Mouse (Mus musculus) cortical plate, adult 2 months (tissue): ENCODE measurements around the gene Tmem211.

Experiments used
- CTCF ChIP-seq: fragments of 200-500 bp; IDR thresholded peaks from 2 replicates; pipeline ENCODE4 v1.5.1; 2011; ENCODE audit warnings: mild to moderate bottlenecking, control low read depth, low read length; ENCODE audit not compliant: insufficient read depth; ENCODE audit errors: extremely low read depth
- POLR2A ChIP-seq: fragments of 200-500 bp; IDR thresholded peaks from 2 replicates; pipeline ENCODE4 v1.6.1; 2011; ENCODE audit warnings: mild to moderate bottlenecking, low read length, control low read depth; ENCODE audit not compliant: insufficient read depth; ENCODE audit errors: extremely low read depth

- TF ChIP-seq CTCF (no peak), POLR2A (no peak)
These were observed 36.2 kb upstream of the Tmem211 start for GRCm38 (mm10) chr5:113190558-113190957.
